Mouse (Mus musculus): ENCODE measurements around the gene Cmpk2. TPM values are rescaled to one million over a fixed set of nuclear protein-coding genes. Genes with fewer than 3 reads are reported as not detected.

The Cmpk2 gene
- polyA plus RNA-seq, 1 experiment from 2014 or later: 15.7 TPM

GRCm38 (mm10) chr12:26444054-26444453 lies 24.9 kb upstream of the Cmpk2 start:
- Histone ChIP-seq H3K36me3 (ENCODE audit: insufficient read depth, low read length) (no peaks in the 10 kb centered on the region), H3K9ac (ENCODE audit: low read depth, low read length) (no peak overlapping the region), H3K4me1 (replicated peaks; ENCODE audit: insufficient read depth, low read length) (peaks cover 3% of the 10 kb centered on the region; the same call in 1 of the 2 replicates), H3K27me3 (ENCODE audit: insufficient read depth, low read length) (no peaks in the 10 kb centered on the region), H3K4me2 (ENCODE audit: low read length) (no peak overlapping the region), H3K27ac (no peak overlapping the region), H3K4me3 (replicated peaks; ENCODE audit: low read depth, low read length) (no peak overlapping the region), H3K9me3 (replicated peaks; ENCODE audit: low read length) (no peaks in the 10 kb centered on the region)
- DNase-seq (ENCODE audit: low spot score) (peak; percentile 84), ATAC-seq (replicated peaks; ENCODE audit: low FRiP score, low read depth) (no peak)
- TF ChIP-seq CTCF (IDR thresholded peaks at IDR 0.05; ENCODE audit: low read depth): peak; percentile 86
- WGBS: 0% methylated on average over 2 of the region's 2 CpGs

- ATAC-seq (replicated peaks; ENCODE audit: low FRiP score, low read depth) (no peak), DNase-seq (ENCODE audit: low spot score) (no peak)
- H3K4me3 ChIP-seq (replicated peaks; ENCODE audit: low read depth, low read length): no peak overlapping the region
- no peak overlapping the region for H3K4me2 ChIP-seq (ENCODE audit: low read length)
- no peaks in the 10 kb centered on the region for H3K27me3 ChIP-seq (ENCODE audit: insufficient read depth, low read length)
- no peaks in the 10 kb centered on the region for H3K36me3 ChIP-seq (ENCODE audit: insufficient read depth, low read length)
- H3K27ac ChIP-seq: no peak overlapping the region
- no peak for TF ChIP-seq CTCF (IDR thresholded peaks at IDR 0.05; ENCODE audit: low read depth)
- no peak overlapping the region for H3K9ac ChIP-seq (ENCODE audit: low read depth, low read length)
- H3K4me1 ChIP-seq (replicated peaks; ENCODE audit: insufficient read depth, low read length): peaks cover 3% of the 10 kb centered on the region; the same call in 1 of the 2 replicates
- 59% methylated on average over 2 of the region's 2 CpGs for WGBS
- no peaks in the 10 kb centered on the region for H3K9me3 ChIP-seq (replicated peaks; ENCODE audit: low read length)
These were observed 24.5 kb upstream of the Cmpk2 start for GRCm38 (mm10) chr12:26444511-26444910.

- H3K27ac ChIP-seq: no peak overlapping the region
- no peak overlapping the region for H3K4me3 ChIP-seq (replicated peaks; ENCODE audit: low read depth, low read length)
- no peak for TF ChIP-seq CTCF (IDR thresholded peaks at IDR 0.05; ENCODE audit: low read depth)
- DNase-seq (ENCODE audit: low spot score) (peak; percentile 70), ATAC-seq (replicated peaks; ENCODE audit: low FRiP score, low read depth) (no peak; the same call in 1 of the 2 replicates)
- H3K27me3 ChIP-seq (ENCODE audit: insufficient read depth, low read length): no peaks in the 10 kb centered on the region
- H3K9me3 ChIP-seq (replicated peaks; ENCODE audit: low read length): no peaks in the 10 kb centered on the region
- H3K36me3 ChIP-seq (ENCODE audit: insufficient read depth, low read length): no peaks in the 10 kb centered on the region
- H3K9ac ChIP-seq (ENCODE audit: low read depth, low read length): no peak overlapping the region
- no peak overlapping the region for H3K4me2 ChIP-seq (ENCODE audit: low read length)
- H3K4me1 ChIP-seq (replicated peaks; ENCODE audit: insufficient read depth, low read length): peaks cover 3% of the 10 kb centered on the region; the same call in 1 of the 2 replicates
- WGBS: 66% methylated on average over 4 of the region's 4 CpGs
These were observed 22.5 kb upstream of the Cmpk2 start for GRCm38 (mm10) chr12:26446377-26447045.

- H3K36me3 ChIP-seq (ENCODE audit: insufficient read depth, low read length): no peaks in the 10 kb centered on the region
- H3K9ac ChIP-seq (ENCODE audit: low read depth, low read length): no peak overlapping the region
- ATAC-seq (replicated peaks; ENCODE audit: low FRiP score, low read depth) (no peak), DNase-seq (ENCODE audit: low spot score) (no peak)
- H3K4me3 ChIP-seq (replicated peaks; ENCODE audit: low read depth, low read length): no peak overlapping the region
- H3K9me3 ChIP-seq (replicated peaks; ENCODE audit: low read length): no peaks in the 10 kb centered on the region
- no peak overlapping the region for H3K27ac ChIP-seq
- WGBS: 94% methylated on average over 2 of the region's 2 CpGs
- TF ChIP-seq CTCF (IDR thresholded peaks at IDR 0.05; ENCODE audit: low read depth): no peak
- H3K4me1 ChIP-seq (replicated peaks; ENCODE audit: insufficient read depth, low read length): peaks cover 7% of the 10 kb centered on the region; the same call in 1 of the 2 replicates
- no peaks in the 10 kb centered on the region for H3K27me3 ChIP-seq (ENCODE audit: insufficient read depth, low read length)
- no peak overlapping the region for H3K4me2 ChIP-seq (ENCODE audit: low read length)
These were observed 19.5 kb upstream of the Cmpk2 start for GRCm38 (mm10) chr12:26449483-26449882.

GRCm38 (mm10) chr12:26451150-26451549 lies 17.9 kb upstream of the Cmpk2 start:
- Histone ChIP-seq H3K27ac (no peak overlapping the region), H3K36me3 (ENCODE audit: insufficient read depth, low read length) (no peaks in the 10 kb centered on the region), H3K27me3 (ENCODE audit: insufficient read depth, low read length) (no peaks in the 10 kb centered on the region), H3K9me3 (replicated peaks; ENCODE audit: low read length) (no peaks in the 10 kb centered on the region), H3K9ac (ENCODE audit: low read depth, low read length) (no peak overlapping the region), H3K4me3 (replicated peaks; ENCODE audit: low read depth, low read length) (no peak overlapping the region), H3K4me2 (ENCODE audit: low read length) (no peak overlapping the region), H3K4me1 (replicated peaks; ENCODE audit: insufficient read depth, low read length) (peaks cover 10% of the 10 kb centered on the region)
- WGBS: 26% methylated on average over 1 of the region's 1 CpGs
- no peak for DNase-seq (ENCODE audit: low spot score)
- no peak for ATAC-seq (replicated peaks; ENCODE audit: low FRiP score, low read depth)
- no peak for TF ChIP-seq CTCF (IDR thresholded peaks at IDR 0.05; ENCODE audit: low read depth)

- Histone ChIP-seq H3K9me3 (replicated peaks; ENCODE audit: low read length) (no peaks in the 10 kb centered on the region), H3K27me3 (ENCODE audit: insufficient read depth, low read length) (no peaks in the 10 kb centered on the region), H3K4me3 (replicated peaks; ENCODE audit: low read depth, low read length) (no peak overlapping the region), H3K36me3 (ENCODE audit: insufficient read depth, low read length) (no peaks in the 10 kb centered on the region), H3K9ac (ENCODE audit: low read depth, low read length) (no peak overlapping the region), H3K4me2 (ENCODE audit: low read length) (peak overlapping the region; percentile 8; the same call in 1 of the 2 replicates), H3K27ac (no peak overlapping the region), H3K4me1 (replicated peaks; ENCODE audit: insufficient read depth, low read length) (peaks cover 9% of the 10 kb centered on the region)
- 39% methylated on average over 4 of the region's 4 CpGs for WGBS
- no peak for TF ChIP-seq CTCF (IDR thresholded peaks at IDR 0.05; ENCODE audit: low read depth)
- no peak for DNase-seq (ENCODE audit: low spot score)
- no peak for ATAC-seq (replicated peaks; ENCODE audit: low FRiP score, low read depth)
These were observed 16.1 kb upstream of the Cmpk2 start for GRCm38 (mm10) chr12:26452951-26453350.

Data from kidney, postnatal 0 days (tissue).